Mouse (Mus musculus) hindbrain, embryonic 14.5 days (tissue): Measurements from ENCODE around the gene Fgd6. TPM values are rescaled to one million over a fixed set of nuclear protein-coding genes. Genes with fewer than 3 reads are reported as not detected.
A peak's percentile ranks its signal among the peaks of the same experiment; 100 is the strongest.

Source experiments
- ATAC-seq: fragments of 200-750 bp; cut with Nextera tagmentation; 2 replicates; pipeline ENCODE4 v1.8.0; 2017; ENCODE audit warnings: moderate number of reproducible peaks, mild to moderate bottlenecking, moderate TSS enrichment, moderate library complexity; ENCODE audit not compliant: low FRiP score
- DNase-seq: peaks from one replicate; pipeline ENCODE4 v3.0.0-alpha.2; 2015; ENCODE audit warnings: low spot score
- H3K27ac ChIP-seq: fragments of 300-500 bp; sonication (generic); 2 replicates; pipeline ENCODE4 v1.5.1; 2014; ENCODE audit warnings: mild to moderate bottlenecking, moderate library complexity
- H3K27me3 ChIP-seq: fragments of 300-500 bp; sonication (generic); 2 replicates; pipeline ENCODE4 v1.6.1; 2014; ENCODE audit warnings: mild to moderate bottlenecking, low read length, mixed read lengths; ENCODE audit not compliant: control insufficient read depth, insufficient read depth
- H3K36me3 ChIP-seq: fragments of 300-500 bp; sonication (generic); replicated peaks from 2 replicates; pipeline ENCODE4 v1.6.1; 2014; ENCODE audit not compliant: control insufficient read depth, insufficient read depth
- H3K4me1 ChIP-seq: fragments of 300-500 bp; sonication (generic); replicated peaks from 2 replicates; pipeline ENCODE4 v1.6.1; 2014; ENCODE audit warnings: antibody characterized with exemption, low read length, mixed read lengths; ENCODE audit not compliant: control insufficient read depth, insufficient read depth
- H3K4me2 ChIP-seq: fragments of 300-500 bp; sonication (generic); replicated peaks from 2 replicates; pipeline ENCODE4 v1.6.1; 2014; ENCODE audit warnings: mild to moderate bottlenecking, moderate library complexity
- H3K4me3 ChIP-seq: fragments of 300-500 bp; sonication (generic); replicated peaks from 2 replicates; pipeline ENCODE4 v1.5.1; 2014; ENCODE audit warnings: mild to moderate bottlenecking, low read length
- H3K9ac ChIP-seq: fragments of 300-500 bp; sonication (generic); 2 replicates; pipeline ENCODE4 v1.6.1; 2014
- H3K9me3 ChIP-seq: fragments of 300-500 bp; sonication (generic); 2 replicates; pipeline ENCODE4 v1.6.1; 2016; ENCODE audit warnings: low read length; ENCODE audit not compliant: control insufficient read depth
- WGBS: fragments of 180-500 bp; shearing (Covaris S2); extraction: QIAGEN DNeasy Blood & Tissue Kit; methylation state at CpG from one replicate; pipeline ENCODE4 v1.1.7; 2014; 5-methylcytosine and 5-hydroxymethylcytosine counted together
- polyA plus RNA-seq: library from polyadenylated mRNA; unstranded; fragments of >200 nt; fragmentation: Nextera tagmentation; extraction: Ambion mirVana; gene quantifications from 2 replicates; pipeline ENCODE4 v1.2.1, GENCODE M21; 2014

Gene Fgd6
- polyA plus RNA-seq, 1 experiment from 2014 or later, result 3.6 TPM

GRCm38 (mm10) chr10:94014200-94014599, 21.6 kb upstream of the Fgd6 start:
- WGBS, result 80% methylated on average over 4 of the region's 4 CpGs

GRCm38 (mm10) chr10:94017455-94017854, 18.3 kb upstream of the Fgd6 start:
- no peak overlapping the region for H3K9ac ChIP-seq
- no peaks in the 10 kb centered on the region for H3K27me3 ChIP-seq
- H3K36me3 ChIP-seq, result no peaks in the 10 kb centered on the region
- no peak overlapping the region for H3K4me3 ChIP-seq
- no peak for ATAC-seq
- H3K27ac ChIP-seq, result no peak overlapping the region
- H3K9me3 ChIP-seq, result no peaks in the 10 kb centered on the region
- no peaks in the 10 kb centered on the region for H3K4me1 ChIP-seq
- H3K4me2 ChIP-seq, result no peak overlapping the region
- DNase-seq, result no peak
- 96% methylated on average over 8 of the region's 8 CpGs for WGBS

More at GRCm38 (mm10) chr10:94014200-94014599, 21.6 kb upstream of the Fgd6 start:
- Histone ChIP-seq H3K9me3 (no peaks in the 10 kb centered on the region), H3K4me2 (no peak overlapping the region), H3K36me3 (no peaks in the 10 kb centered on the region), H3K27ac (no peak overlapping the region), H3K27me3 (no peaks in the 10 kb centered on the region), H3K9ac (no peak overlapping the region), H3K4me3 (no peak overlapping the region), H3K4me1 (no peaks in the 10 kb centered on the region)
- DNase-seq (no peak), ATAC-seq (no peak)

GRCm38 (mm10) chr10:94020587-94020986, 15.2 kb upstream of the Fgd6 start:
- no peak for ATAC-seq
- H3K4me3 ChIP-seq, result no peak overlapping the region

GRCm38 (mm10) chr10:94021059-94021458, 14.7 kb upstream of the Fgd6 start:
- Histone ChIP-seq H3K27ac (no peak overlapping the region), H3K9ac (no peak overlapping the region), H3K36me3 (peaks cover 17% of the 10 kb centered on the region), H3K27me3 (no peaks in the 10 kb centered on the region), H3K4me2 (no peak overlapping the region), H3K4me3 (no peak overlapping the region), H3K4me1 (no peaks in the 10 kb centered on the region), H3K9me3 (no peaks in the 10 kb centered on the region)
- WGBS, result 90% methylated on average over 4 of the region's 4 CpGs
- ATAC-seq (no peak), DNase-seq (no peak)

More at GRCm38 (mm10) chr10:94020587-94020986, 15.2 kb upstream of the Fgd6 start:
- H3K4me2 ChIP-seq, result no peak overlapping the region
- H3K9me3 ChIP-seq, result no peaks in the 10 kb centered on the region
- no peak for DNase-seq
- no peak overlapping the region for H3K9ac ChIP-seq
- H3K4me1 ChIP-seq, result no peaks in the 10 kb centered on the region
- H3K36me3 ChIP-seq, result peaks cover 16% of the 10 kb centered on the region
- WGBS, result 86% methylated on average over 5 of the region's 5 CpGs
- no peak overlapping the region for H3K27ac ChIP-seq
- no peaks in the 10 kb centered on the region for H3K27me3 ChIP-seq

- Histone ChIP-seq H3K4me2 (no peak overlapping the region), H3K27me3 (no peaks in the 10 kb centered on the region), H3K4me1 (no peaks in the 10 kb centered on the region), H3K9ac (no peak overlapping the region), H3K36me3 (peaks cover 53% of the 10 kb centered on the region), H3K4me3 (no peak overlapping the region), H3K27ac (no peak overlapping the region), H3K9me3 (no peaks in the 10 kb centered on the region)
- ATAC-seq (peak; percentile 31; the same call in 1 of the 2 replicates), DNase-seq (no peak)
- WGBS, result 93% methylated on average over 8 of the region's 8 CpGs
Measured at GRCm38 (mm10) chr10:94025079-94025478, 10.7 kb upstream of the Fgd6 start.

- peaks cover 67% of the 10 kb centered on the region for H3K36me3 ChIP-seq
- H3K4me2 ChIP-seq, result no peak overlapping the region
- no peak overlapping the region for H3K9ac ChIP-seq
- H3K27me3 ChIP-seq, result no peaks in the 10 kb centered on the region
- 83% methylated on average over 6 of the region's 6 CpGs for WGBS
- DNase-seq (no peak), ATAC-seq (no peak)
- H3K27ac ChIP-seq, result no peak overlapping the region
- H3K4me3 ChIP-seq, result no peak overlapping the region
- H3K9me3 ChIP-seq, result no peaks in the 10 kb centered on the region
- H3K4me1 ChIP-seq, result peaks cover 11% of the 10 kb centered on the region
Measured at GRCm38 (mm10) chr10:94028493-94028892, 7.3 kb upstream of the Fgd6 start.

- H3K27ac ChIP-seq, result no peak overlapping the region
- no peaks in the 10 kb centered on the region for H3K27me3 ChIP-seq
- no peak overlapping the region for H3K4me2 ChIP-seq
- H3K36me3 ChIP-seq, result peaks cover 52% of the 10 kb centered on the region
- H3K4me3 ChIP-seq, result no peak overlapping the region
- WGBS, result 95% methylated on average over 6 of the region's 6 CpGs
- no peak for DNase-seq
- no peak overlapping the region for H3K9ac ChIP-seq
- no peaks in the 10 kb centered on the region for H3K9me3 ChIP-seq
- H3K4me1 ChIP-seq, result peaks cover 20% of the 10 kb centered on the region
- no peak for ATAC-seq
Measured at GRCm38 (mm10) chr10:94031164-94031563, 4.6 kb upstream of the Fgd6 start.

- Histone ChIP-seq H3K27ac (peak overlapping the region; percentile 88), H3K9ac (peak overlapping the region; percentile 94), H3K4me2 (peak overlapping the region; percentile 53), H3K36me3 (peaks cover 17% of the 10 kb centered on the region), H3K4me1 (peaks cover 20% of the 10 kb centered on the region), H3K4me3 (peak overlapping the region; percentile 89), H3K27me3 (no peaks in the 10 kb centered on the region), H3K9me3 (no peaks in the 10 kb centered on the region)
- DNase-seq (peak; percentile 45), ATAC-seq (peak; percentile 74)
- 1% methylated on average over 30 of the region's 30 CpGs for WGBS
Measured at GRCm38 (mm10) chr10:94034876-94035657, 734 bp upstream of the Fgd6 start.

GRCm38 (mm10) chr10:94036375-94036758, 566 bp downstream of the Fgd6 start:
- Histone ChIP-seq H3K4me2 (peak overlapping the region; percentile 76), H3K4me1 (peaks cover 20% of the 10 kb centered on the region), H3K36me3 (0 out of 2 replicates have a peak, but pooled peaks cover 6% of the 10 kb centered on the region), H3K27ac (peak overlapping the region; percentile 74), H3K9ac (peak overlapping the region; percentile 69), H3K9me3 (no peaks in the 10 kb centered on the region), H3K27me3 (no peaks in the 10 kb centered on the region), H3K4me3 (peak overlapping the region; percentile 89)
- DNase-seq (peak; percentile 44), ATAC-seq (peak; percentile 41)
- WGBS, result under 1% methylated on average over 32 of the region's 32 CpGs
